Mouse (Mus musculus): ENCODE results near the gene Atp8b3. TPM values are rescaled to one million over a fixed set of nuclear protein-coding genes. Genes with fewer than 3 reads are reported as not detected.

Gene Atp8b3
- polyA plus RNA-seq, 1 experiment from 2014 or later = 0.10 TPM

GRCm38 (mm10) chr10:80513739-80514138 is 25.2 kb downstream of the Atp8b3 start:
- H3K9me3 ChIP-seq (ENCODE audit: low read length) = no peaks in the 10 kb centered on the region
- no peak overlapping the region for H3K4me2 ChIP-seq (replicated peaks; ENCODE audit: low read depth, low read length)
- peaks cover 23% of the 10 kb centered on the region for H3K27me3 ChIP-seq (replicated peaks; ENCODE audit: insufficient read depth, low read length)
- no peak for ATAC-seq
- no peak overlapping the region for H3K9ac ChIP-seq (replicated peaks; ENCODE audit: low read depth)
- H3K4me1 ChIP-seq (ENCODE audit: insufficient read depth, low read depth, low read length) = no peaks in the 10 kb centered on the region
- H3K36me3 ChIP-seq (ENCODE audit: insufficient read depth, low read length) = no peaks in the 10 kb centered on the region
- no peak for TF ChIP-seq CTCF (IDR thresholded peaks at IDR 0.05)
- TF ChIP-seq EP300 (IDR thresholded peaks at IDR 0.05) = no peak
- no peak overlapping the region for H3K4me3 ChIP-seq (ENCODE audit: low read depth, low read length)
- DNase-seq (ENCODE audit: low spot score) = no peak
- no peak overlapping the region for H3K27ac ChIP-seq (ENCODE audit: low read length)
- 8% methylated on average over 17 of the region's 19 CpGs for WGBS

- Histone ChIP-seq H3K9me3 (ENCODE audit: low read length) (no peaks in the 10 kb centered on the region), H3K4me1 (ENCODE audit: insufficient read depth, low read depth, low read length) (no peaks in the 10 kb centered on the region), H3K4me2 (replicated peaks; ENCODE audit: low read depth, low read length) (no peak overlapping the region), H3K4me3 (ENCODE audit: low read depth, low read length) (no peak overlapping the region), H3K27me3 (replicated peaks; ENCODE audit: insufficient read depth, low read length) (peaks cover 33% of the 10 kb centered on the region), H3K9ac (replicated peaks; ENCODE audit: low read depth) (no peak overlapping the region), H3K27ac (ENCODE audit: low read length) (no peak overlapping the region), H3K36me3 (ENCODE audit: insufficient read depth, low read length) (no peaks in the 10 kb centered on the region)
- WGBS = 41% methylated on average over 10 of the region's 10 CpGs
- peak; percentile 30 for DNase-seq (ENCODE audit: low spot score)
- no peak for TF ChIP-seq EP300 (IDR thresholded peaks at IDR 0.05)
- no peak for ATAC-seq
Observed at GRCm38 (mm10) chr10:80510273-80510660, 28.7 kb downstream of the Atp8b3 start.

GRCm38 (mm10) chr10:80509412-80510272 is 29.3 kb downstream of the Atp8b3 start:
- no peaks in the 10 kb centered on the region for H3K9me3 ChIP-seq (ENCODE audit: low read length)
- peak; percentile 76 for DNase-seq (ENCODE audit: low spot score)
- peak; percentile 81 for ATAC-seq
- peaks cover 32% of the 10 kb centered on the region for H3K27me3 ChIP-seq (replicated peaks; ENCODE audit: insufficient read depth, low read length)
- H3K9ac ChIP-seq (replicated peaks; ENCODE audit: low read depth) = no peak overlapping the region
- H3K27ac ChIP-seq (ENCODE audit: low read length) = no peak overlapping the region
- no peaks in the 10 kb centered on the region for H3K4me1 ChIP-seq (ENCODE audit: insufficient read depth, low read depth, low read length)
- TF ChIP-seq CTCF (IDR thresholded peaks at IDR 0.05) (peak; percentile 96), EP300 (IDR thresholded peaks at IDR 0.05) (no peak)
- H3K4me2 ChIP-seq (replicated peaks; ENCODE audit: low read depth, low read length) = peak overlapping the region; percentile 63
- no peaks in the 10 kb centered on the region for H3K36me3 ChIP-seq (ENCODE audit: insufficient read depth, low read length)
- WGBS = 8% methylated on average over 20 of the region's 20 CpGs
- H3K4me3 ChIP-seq (ENCODE audit: low read depth, low read length) = peak overlapping the region; percentile 43

- WGBS = under 1% methylated on average over 11 of the region's 11 CpGs
- H3K4me3 ChIP-seq (ENCODE audit: low read depth, low read length) = no peak overlapping the region
Observed at GRCm38 (mm10) chr10:80506222-80506621, 32.7 kb downstream of the Atp8b3 start.

GRCm38 (mm10) chr10:80504724-80505123 is 34.2 kb downstream of the Atp8b3 start:
- TF ChIP-seq EP300 (IDR thresholded peaks at IDR 0.05) (no peak), CTCF (IDR thresholded peaks at IDR 0.05) (no peak)
- no peak overlapping the region for H3K9ac ChIP-seq (replicated peaks; ENCODE audit: low read depth)
- peaks cover 25% of the 10 kb centered on the region; the same call in 1 of the 2 replicates for H3K27me3 ChIP-seq (replicated peaks; ENCODE audit: insufficient read depth, low read length)
- H3K36me3 ChIP-seq (ENCODE audit: insufficient read depth, low read length) = no peaks in the 10 kb centered on the region
- no peak for ATAC-seq
- H3K4me1 ChIP-seq (ENCODE audit: insufficient read depth, low read depth, low read length) = no peaks in the 10 kb centered on the region
- no peak overlapping the region for H3K4me3 ChIP-seq (ENCODE audit: low read depth, low read length)
- no peak for DNase-seq (ENCODE audit: low spot score)
- no peak overlapping the region for H3K4me2 ChIP-seq (replicated peaks; ENCODE audit: low read depth, low read length)
- no peaks in the 10 kb centered on the region for H3K9me3 ChIP-seq (ENCODE audit: low read length)
- H3K27ac ChIP-seq (ENCODE audit: low read length) = no peak overlapping the region
- WGBS = 2% methylated on average over 9 of the region's 9 CpGs

More at GRCm38 (mm10) chr10:80506222-80506621, 32.7 kb downstream of the Atp8b3 start:
- Histone ChIP-seq H3K9ac (replicated peaks; ENCODE audit: low read depth) (no peak overlapping the region), H3K36me3 (ENCODE audit: insufficient read depth, low read length) (no peaks in the 10 kb centered on the region), H3K4me1 (ENCODE audit: insufficient read depth, low read depth, low read length) (no peaks in the 10 kb centered on the region), H3K27me3 (replicated peaks; ENCODE audit: insufficient read depth, low read length) (peaks cover 25% of the 10 kb centered on the region; the same call in 1 of the 2 replicates), H3K9me3 (ENCODE audit: low read length) (no peaks in the 10 kb centered on the region), H3K27ac (ENCODE audit: low read length) (no peak overlapping the region), H3K4me2 (replicated peaks; ENCODE audit: low read depth, low read length) (no peak overlapping the region)
- DNase-seq (ENCODE audit: low spot score) (peak; percentile 70), ATAC-seq (no peak)
- TF ChIP-seq CTCF (IDR thresholded peaks at IDR 0.05) = peak; percentile 87
- no peak for TF ChIP-seq EP300 (IDR thresholded peaks at IDR 0.05)

GRCm38 (mm10) chr10:80503599-80504220 is 35.2 kb downstream of the Atp8b3 start:
- H3K9me3 ChIP-seq (ENCODE audit: low read length) = no peaks in the 10 kb centered on the region
- no peak overlapping the region for H3K9ac ChIP-seq (replicated peaks; ENCODE audit: low read depth)
- TF ChIP-seq EP300 (IDR thresholded peaks at IDR 0.05) (no peak), CTCF (IDR thresholded peaks at IDR 0.05) (no peak)
- H3K4me3 ChIP-seq (ENCODE audit: low read depth, low read length) = no peak overlapping the region
- no peak overlapping the region for H3K27ac ChIP-seq (ENCODE audit: low read length)
- H3K4me1 ChIP-seq (ENCODE audit: insufficient read depth, low read depth, low read length) = no peaks in the 10 kb centered on the region
- no peak overlapping the region for H3K4me2 ChIP-seq (replicated peaks; ENCODE audit: low read depth, low read length)
- WGBS = 2% methylated on average over 27 of the region's 27 CpGs
- H3K36me3 ChIP-seq (ENCODE audit: insufficient read depth, low read length) = no peaks in the 10 kb centered on the region
- ATAC-seq = peak; percentile 95
- H3K27me3 ChIP-seq (replicated peaks; ENCODE audit: insufficient read depth, low read length) = peaks cover 25% of the 10 kb centered on the region; the same call in 1 of the 2 replicates
- peak; percentile 85 for DNase-seq (ENCODE audit: low spot score)
